Mouse (Mus musculus) 416B (cell line): ENCODE measurements around the gene Hmga1.

Experiments
- DNase-seq: peaks from one replicate; pipeline ENCODE4 v3.0.0; 2011; ENCODE audit warnings: low read depth

Gene Hmga1

GRCm38 (mm10) chr17:27591826-27592564, 35.7 kb downstream of the Hmga1 start:
- peak; percentile 63 for DNase-seq

GRCm38 (mm10) chr17:27592565-27592910, 36.2 kb downstream of the Hmga1 start:
- DNase-seq, result no peak

GRCm38 (mm10) chr17:27595659-27596375, 39.5 kb downstream of the Hmga1 start:
- DNase-seq, result no peak

GRCm38 (mm10) chr17:27596376-27597190, 40.3 kb downstream of the Hmga1 start:
- no peak for DNase-seq

- no peak for DNase-seq
These were observed 44.0 kb downstream of the Hmga1 start for GRCm38 (mm10) chr17:27600286-27600685.

GRCm38 (mm10) chr17:27600869-27601268, 44.6 kb downstream of the Hmga1 start:
- no peak for DNase-seq

GRCm38 (mm10) chr17:27603036-27603435, 46.7 kb downstream of the Hmga1 start:
- no peak for DNase-seq

DNA sequence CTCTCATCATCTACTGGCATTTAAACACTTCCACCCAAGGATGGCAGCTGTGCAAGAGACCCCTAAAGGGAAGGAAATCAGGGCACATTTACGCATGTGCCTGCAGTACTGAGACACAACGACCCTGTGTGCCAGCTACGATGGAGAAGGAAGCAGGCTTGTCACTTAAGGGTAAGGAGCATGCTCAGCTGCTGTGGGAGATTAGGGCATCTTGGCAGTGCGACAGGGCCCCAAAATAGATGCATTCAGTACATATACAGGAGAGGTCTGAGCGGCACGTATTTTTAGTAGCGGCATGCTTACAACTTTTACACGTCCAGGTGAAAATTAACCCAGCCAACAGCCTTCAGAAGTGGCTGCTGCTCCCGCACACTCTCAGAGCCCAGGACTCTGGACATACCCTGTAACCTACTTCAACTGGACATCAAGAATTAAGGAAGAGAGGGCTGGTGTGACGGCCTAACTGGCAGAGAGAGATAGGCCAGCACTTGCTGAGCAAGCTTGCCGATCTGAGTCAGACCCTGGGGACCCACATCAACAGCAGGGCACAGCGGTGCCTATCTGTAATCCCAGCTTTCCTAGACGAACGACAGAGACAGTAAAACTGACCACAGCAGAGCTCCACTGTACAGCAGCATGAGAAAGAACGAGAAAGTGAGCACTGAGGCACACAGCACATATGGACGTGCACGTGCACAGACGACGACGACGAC, 47.4 kb downstream of the Hmga1 start:
- no peak for DNase-seq

DNA sequence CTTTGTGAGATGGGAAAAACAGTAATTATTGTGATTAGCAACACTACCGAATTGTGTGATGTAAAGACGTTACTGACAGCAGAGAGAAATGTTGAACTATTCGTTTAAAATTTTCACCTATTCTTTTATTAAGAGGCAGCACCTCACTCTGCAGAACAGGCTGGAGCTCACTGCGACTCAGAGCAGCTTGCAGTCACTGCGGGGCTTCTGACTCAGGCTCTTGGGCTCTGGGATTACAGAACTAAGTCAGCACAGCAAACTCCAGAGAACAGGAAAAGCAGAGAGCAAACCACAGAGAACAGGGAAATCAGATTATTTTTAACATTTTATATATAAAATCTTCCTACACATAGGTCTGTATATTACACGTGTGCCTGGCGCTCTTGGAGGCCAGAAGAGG, 53.3 kb downstream of the Hmga1 start:
- DNase-seq, result no peak

- no peak for DNase-seq
These were observed 54.6 kb downstream of the Hmga1 start for GRCm38 (mm10) chr17:27610679-27611518.

- peak; percentile 36 for DNase-seq
These were observed 55.2 kb downstream of the Hmga1 start for GRCm38 (mm10) chr17:27611519-27611884.

GRCm38 (mm10) chr17:27611994-27612393, 55.7 kb downstream of the Hmga1 start:
- no peak for DNase-seq

GRCm38 (mm10) chr17:27613016-27613415, 56.7 kb downstream of the Hmga1 start:
- DNase-seq, result no peak
